Mouse (Mus musculus): Measurements from ENCODE around the gene Kras.

DNA sequence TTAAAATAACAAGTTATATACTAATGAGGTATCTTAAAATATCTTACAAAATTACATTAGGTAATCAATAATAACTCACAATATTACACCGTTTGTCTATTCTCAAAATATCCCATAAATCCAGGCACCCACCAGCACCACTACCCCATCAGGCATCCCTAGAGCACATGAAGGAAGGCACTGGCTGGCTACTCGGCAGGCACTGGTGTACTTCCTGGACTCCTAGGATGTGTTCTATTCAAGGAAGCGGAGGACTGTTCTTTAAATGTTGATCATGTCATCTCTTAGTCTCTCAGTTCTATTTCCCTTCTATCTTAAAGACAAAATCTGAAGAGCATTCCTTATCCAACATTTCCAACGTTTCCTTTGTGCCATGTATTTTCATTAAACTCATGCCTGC, 12.9 kb downstream of the Kras start:
- TF ChIP-seq MXI1 (IDR thresholded peaks at IDR 0.05; ENCODE audit: low read depth, low read length) (no peak), EP300 (IDR thresholded peaks at IDR 0.05; ENCODE audit: low read depth in 1 of 2, low read length in 2 of 2) (no peak)
